Mouse (Mus musculus) activated CD4-positive, CD25-positive, alpha-beta regulatory T cell, adult 9 weeks (primary cell): ENCODE results near the gene Ndp. TPM values are rescaled to one million over a fixed set of nuclear protein-coding genes. Genes with fewer than 3 reads are reported as not detected.

ENCODE experiments used
- polyA plus RNA-seq: library from polyadenylated mRNA; unstranded; fragments of 100-300 nt; shearing (Covaris generic); gene quantifications from one replicate; pipeline ENCODE4 v1.2.1, GENCODE M21; 2017

Ndp gene
- not detected for polyA plus RNA-seq

GRCm38 (mm10) chrX:16911241-16911873, at the start of gene Ndp:
Gene Ndp (minus strand): TSS chrX:16911774.

Other genes with a start within 250 kb of the Ndp start
- not detected for gene Maob, start 94.4 kb downstream of the Ndp start, polyA plus RNA-seq